Mouse (Mus musculus) monocyte, adult 2 months (primary cell): ENCODE measurements around the gene Atn1.
"Not testable (repeated sequence)": the region's sequence is repeated elsewhere in the genome, so short reads cannot be mapped to it uniquely, and the experiment has no call there.

ENCODE experiments used
- DNase-seq, 2 experiments: peaks; one replicate each; pipeline ENCODE4 v3.0.0; 2022; ENCODE audit warnings: low spot score in 2 of 2, low read depth in 1 of 2

Gene Atn1

DNA sequence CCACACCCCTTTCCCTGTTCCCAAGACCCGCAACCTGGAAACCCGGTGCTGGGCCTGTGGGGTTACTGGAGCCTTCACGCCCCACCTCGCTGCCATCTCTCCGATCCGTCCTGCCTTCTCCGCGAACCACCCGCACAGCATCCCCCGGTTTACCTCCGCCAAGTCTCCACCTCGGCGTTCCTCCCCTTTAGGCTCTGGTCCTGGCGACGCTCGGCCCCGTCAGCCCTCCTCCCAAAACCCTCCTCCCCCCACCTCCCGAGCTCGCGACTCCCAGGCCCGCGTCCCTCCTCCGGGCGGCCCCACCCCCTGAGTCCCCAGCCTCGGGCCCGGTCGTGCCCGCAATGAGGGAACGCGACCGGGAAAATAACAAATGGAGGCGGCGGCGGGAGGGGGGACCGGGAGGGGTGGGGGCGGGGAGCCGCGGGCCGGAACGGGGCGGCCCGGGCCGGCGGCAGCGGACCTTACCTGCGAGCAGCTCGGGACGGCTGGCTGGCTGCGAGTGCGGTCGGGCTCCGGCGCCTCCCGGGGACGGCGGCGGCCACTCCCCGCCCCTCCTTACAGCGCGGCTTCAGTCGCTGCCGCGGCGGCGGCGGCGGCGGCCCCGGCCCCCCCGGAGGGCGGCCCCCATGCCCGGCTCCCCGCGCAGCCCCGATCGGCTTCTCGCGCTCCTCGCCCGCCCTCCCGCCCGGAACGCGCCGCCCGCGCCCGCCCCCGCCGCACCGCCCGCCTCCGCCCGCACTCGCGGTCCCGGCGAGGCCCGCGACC lies at the start of gene Atn1, which contains the start of gene Gm45234:
Atn1 (minus strand) TSS at position 694 of the 765 bp plus-strand sequence.
Gm45234 (minus strand) TSS at position 191 of the 765 bp plus-strand sequence.
- no peak for DNase-seq

DNA sequence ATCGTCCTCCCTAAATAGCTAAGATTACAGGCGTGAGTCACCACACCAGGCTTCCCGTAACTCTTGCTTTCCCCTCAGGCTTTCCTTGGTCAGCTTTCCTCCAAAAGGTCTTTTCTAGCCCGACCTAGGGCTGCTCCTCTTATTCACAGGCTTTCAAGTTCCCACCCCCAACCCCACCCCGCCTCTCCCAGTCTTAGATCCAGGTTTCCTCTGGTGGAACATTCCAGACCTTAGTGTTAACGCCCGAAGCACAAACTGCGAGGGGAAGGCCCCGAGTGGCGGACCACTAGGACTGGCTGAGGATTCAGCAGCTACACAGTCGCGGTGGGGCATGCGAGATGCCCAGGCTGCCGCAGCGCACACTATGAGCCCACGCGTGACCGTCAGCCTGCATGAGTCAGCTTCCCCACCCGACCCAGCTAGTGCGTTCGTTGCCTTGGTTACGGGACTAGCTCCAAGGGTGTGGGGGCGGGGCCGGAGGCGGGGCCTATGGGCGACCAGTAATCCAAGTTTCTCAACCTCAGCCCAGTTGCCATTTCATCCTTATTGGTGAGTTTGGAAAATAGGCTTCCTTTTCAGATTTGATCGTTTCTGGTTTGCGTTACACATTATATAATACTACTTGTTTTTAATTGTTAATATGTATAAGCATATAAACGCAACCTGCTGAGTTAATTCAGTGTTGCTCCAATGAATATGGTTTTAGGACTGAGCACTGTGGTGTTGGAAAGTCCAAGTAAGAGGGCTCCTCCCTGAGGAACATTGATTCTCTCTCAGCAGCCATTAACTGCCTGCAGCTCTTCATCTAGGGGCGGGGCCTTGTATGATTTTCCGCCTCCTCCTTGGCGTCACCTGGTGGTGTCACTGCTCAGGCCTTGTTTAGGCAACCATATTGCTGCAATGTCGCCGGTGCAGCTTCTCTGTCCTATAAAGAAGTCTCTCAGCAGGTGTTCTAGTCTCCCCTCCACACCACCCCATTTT lies 49.3 kb upstream of the Atn1 start:
- peak; percentile 80 to 88 for DNase-seq

DNA sequence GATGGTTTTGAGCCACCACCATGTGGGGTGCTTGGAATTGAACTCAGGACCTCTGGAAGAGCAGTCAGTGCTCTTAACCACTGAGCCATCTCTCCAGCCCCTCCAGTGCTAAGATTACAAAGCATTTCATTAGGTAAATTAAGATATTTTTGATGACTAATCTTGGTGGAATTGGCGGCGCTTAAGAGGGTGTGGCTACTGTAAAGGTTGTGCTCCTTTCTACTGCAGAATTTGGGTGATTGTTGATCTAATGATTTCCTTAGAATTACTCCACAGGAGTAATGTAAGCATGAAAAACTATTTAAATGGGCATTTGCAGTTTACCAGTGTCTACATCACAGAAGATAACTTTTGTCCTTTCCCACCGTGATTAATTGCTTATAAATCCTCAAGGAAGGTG lies 48.0 kb upstream of the Atn1 start:
- no peak for DNase-seq

DNA sequence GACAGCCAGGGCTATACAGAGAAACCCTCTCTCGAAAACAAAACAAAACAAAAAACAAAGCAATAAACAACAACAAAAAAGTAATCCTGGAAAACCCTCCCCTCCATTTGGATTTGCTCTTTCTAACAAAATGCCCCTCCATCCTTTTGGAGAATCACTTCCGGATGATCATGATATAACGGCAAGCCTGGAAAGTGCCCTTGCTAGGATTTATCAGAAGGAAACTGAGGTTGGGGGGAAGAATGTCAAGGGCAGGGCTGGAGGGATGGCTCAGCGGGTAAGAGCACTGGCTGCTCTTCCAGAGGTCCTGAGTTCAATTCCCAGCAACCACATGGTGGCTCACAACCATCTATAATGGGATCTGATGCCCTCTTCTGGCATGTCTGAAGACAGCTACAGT lies 47.4 kb upstream of the Atn1 start:
- not testable (repeated sequence) for DNase-seq

DNA sequence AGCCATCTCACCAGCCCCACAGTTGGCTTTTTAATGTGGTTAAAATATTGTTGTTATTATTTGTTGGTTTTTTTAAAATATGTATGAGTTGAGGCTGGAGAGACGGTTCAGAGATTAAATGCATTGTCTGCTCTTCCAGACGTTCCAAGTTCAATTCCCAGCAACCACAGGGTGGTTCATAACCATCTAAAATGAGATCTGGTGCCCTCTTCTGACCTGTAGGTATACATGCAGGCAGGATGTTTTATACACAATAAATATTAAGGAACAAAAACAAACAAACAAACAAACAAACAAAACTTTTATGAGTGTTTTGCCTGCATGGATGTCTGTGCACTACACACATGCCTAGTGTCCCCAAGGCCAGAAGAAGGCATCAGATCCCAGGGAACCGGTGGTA lies 46.7 kb upstream of the Atn1 start:
- no peak for DNase-seq

DNA sequence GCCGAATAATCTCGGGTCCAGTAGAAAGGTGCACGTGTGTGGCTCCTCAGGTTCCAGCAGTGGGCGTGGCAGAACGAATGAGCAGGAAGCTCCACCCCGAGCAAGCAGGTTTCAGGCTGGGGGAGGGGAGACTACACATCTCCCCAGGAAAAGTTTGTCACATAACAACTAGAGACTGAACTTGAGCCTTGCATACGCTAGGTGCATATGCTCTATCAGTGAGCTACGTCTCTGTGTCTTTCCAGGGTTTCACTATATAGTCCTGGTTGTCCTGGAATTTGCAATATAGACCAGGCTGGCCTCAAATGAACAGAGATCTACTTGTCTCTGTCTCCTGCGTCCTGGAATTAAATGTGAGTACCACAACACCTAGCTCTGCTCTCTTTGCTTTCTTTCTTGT lies 46.1 kb upstream of the Atn1 start:
- not testable (repeated sequence) for DNase-seq

DNA sequence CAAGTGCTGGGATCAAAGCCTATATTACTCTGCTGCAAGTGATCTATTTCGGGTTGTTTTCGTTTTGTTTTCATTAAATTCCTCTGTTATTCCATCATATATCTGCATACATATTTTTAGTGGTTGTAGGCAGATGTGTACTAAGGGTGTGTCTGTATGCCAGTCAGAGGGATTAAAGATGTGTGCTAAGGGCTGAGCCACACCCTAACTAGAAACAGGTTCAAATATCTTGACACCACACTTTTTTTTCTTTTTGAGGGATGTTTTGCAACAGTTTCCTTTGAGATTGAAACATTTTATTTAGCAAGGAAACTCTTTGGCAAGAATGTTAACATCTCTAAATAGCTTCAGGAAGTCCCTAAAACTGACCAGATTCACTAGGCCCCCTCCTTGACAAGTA lies 39.9 kb upstream of the Atn1 start:
- no peak for DNase-seq

DNA sequence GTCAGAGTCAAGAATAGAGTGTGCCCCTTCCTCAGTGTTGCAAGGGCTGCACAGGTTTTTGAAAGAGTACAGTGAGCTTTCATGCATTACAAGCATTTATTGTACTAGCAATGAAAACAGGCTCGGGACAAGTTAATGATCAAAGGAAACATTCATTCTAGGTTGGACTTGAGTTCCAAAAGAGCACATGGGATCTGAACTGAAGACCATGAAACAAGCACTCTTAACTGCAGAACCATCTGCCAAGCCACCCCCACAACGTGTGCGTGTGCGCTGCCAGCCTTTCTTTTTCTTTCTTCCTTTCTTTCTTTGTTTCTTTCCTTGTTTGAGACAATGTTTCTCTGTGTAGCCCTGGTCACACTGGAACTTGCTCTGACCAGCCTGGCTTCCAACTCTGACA lies 39.5 kb upstream of the Atn1 start:
- no peak for DNase-seq

DNA sequence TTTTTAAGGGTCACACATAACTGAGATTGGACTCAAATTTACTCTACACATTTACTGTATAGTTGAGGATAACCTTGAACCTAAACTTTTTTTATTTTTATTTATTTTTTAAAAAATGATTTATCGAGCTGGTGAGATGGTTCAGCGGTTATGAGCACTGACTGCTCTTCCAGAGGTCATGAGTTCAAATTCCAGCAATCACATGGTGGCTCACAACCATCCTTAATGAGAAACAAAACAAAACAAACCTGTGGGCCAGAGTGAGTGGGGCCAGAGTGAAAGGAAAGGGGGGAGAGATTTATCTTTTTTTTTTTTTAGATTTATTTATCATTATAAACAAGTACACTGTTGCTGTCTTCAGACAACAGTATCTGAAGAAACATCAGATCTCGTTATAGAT lies 35.6 kb upstream of the Atn1 start:
- DNase-seq, result no peak

DNA sequence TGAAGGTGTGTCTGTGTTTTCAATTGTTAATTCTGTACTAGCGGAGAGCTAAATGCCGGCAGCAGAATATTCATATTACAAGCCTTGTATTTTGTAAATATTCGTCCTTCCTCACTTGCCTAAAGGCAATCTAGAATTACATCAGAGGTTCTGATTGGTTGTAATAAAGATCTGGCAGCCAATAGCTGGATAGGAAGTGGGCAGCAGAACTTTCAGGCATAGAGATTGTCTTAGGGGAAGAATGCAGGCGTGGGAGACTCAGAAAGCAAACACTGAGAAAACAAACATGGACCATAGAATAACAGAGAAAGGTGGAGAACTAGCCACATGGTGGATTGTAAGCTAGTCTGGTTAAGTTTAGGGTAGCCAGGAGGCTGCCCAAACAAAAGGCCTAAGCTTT lies 33.8 kb upstream of the Atn1 start:
- no peak for DNase-seq

DNA sequence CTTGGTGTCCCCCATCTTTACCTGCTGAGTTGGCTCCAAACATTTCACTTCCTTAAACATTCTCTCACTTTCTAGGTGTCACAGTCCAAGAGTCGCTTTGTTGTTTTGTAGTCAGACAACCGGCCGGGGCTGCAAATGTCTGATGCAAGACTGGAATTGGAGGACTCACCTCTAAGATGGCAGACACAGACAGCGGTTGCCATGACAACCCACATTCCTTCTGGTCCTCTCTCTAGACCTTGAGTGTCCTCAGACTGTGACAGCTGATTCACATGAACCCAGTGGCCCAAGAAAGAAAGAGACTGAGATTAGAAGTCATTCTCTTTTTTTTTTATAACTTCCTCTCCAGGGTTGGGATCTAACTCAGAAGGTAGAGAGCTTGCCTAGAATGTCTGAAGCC lies 33.2 kb upstream of the Atn1 start:
- DNase-seq, result no peak

DNA sequence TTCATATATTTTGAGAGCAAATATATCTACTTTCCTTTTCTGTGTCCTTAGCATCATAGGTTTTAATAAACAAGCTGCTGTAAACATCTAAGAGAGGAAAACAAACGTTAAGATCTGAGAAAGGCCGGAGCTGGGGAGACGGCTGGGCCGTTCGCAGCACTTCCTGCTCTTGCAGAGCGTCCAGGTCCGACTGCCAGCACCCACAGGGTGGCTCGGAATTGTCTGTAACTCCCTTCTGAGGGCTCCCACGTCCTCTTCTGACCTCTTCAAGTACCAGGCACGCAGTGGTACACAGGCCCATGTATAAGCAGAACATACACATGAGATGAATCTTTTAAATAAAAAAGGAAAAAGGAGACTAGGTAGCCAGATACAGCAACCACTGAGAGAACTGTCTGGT lies 31.4 kb upstream of the Atn1 start:
- no peak for DNase-seq

DNA sequence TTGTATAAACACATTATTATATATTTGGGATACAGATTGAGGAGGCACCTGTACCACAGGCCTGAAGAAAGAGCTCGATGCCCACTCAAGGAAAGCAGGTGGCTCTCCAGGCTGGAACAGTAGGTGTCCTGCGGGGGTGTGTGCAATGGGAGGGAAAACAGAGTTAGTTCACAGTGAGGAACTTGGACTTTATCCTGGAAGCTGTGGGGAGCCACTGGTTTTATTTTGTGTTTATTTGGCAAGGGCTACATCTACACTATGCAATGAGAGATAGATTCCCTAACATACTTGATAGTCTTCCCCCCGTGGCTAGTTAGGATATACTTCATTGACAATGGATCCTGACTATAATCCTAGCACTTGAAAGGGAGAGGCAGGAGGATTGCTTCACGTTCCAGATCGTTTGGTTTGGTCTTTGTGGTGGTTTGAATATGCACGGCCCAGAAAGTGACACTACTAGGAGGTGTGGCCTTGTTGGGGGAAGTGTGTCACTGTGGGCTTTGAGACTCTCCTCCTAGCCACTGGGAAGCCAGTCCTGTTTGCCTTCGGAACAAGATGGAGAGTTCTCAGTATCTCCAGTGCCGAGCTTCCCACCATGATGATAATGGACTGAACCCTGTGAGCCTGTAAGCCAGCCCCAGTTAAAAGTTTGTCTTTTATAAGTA lies 30.6 kb upstream of the Atn1 start:
- DNase-seq, result no peak

DNA sequence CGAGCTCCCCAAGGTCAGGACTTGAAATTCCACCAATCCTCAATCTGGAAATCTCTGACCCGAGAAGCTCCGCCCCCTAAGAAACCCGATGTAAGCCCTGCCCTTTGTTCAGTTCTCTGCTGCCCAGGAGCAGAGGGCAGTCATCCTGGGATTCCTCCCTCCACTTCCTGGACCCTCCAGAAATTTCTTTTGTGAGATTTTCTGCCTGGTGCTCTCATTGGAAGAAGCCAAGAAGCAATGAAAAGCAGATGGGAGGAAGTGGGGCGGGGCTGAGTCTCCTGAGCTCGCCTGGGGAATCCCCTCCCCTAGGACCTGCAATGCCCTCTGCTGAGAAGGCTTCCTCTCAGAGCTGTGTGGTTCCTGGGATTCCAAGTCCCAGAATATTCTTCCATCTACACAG lies 26.1 kb upstream of the Atn1 start:
- no peak for DNase-seq

DNA sequence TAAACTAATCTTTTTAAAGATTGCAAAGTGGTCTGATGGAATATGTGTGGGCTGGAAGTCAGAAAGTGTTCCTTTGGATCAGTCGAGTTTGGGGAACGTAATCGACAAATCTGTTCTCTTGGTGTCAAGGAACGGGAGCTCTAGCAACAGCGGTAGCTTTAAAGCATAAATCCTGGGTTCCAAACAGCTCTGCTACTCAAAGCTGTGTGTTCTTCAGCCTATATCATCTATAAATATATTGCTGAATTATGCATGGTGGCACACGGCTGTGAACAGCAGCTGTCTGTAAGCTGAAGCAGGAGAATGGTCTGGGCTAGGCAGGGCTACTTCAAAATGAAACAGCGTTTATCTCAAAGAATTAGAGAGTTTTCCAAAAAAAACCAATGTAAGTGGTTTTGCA lies 24.6 kb upstream of the Atn1 start:
- DNase-seq, result no peak

DNA sequence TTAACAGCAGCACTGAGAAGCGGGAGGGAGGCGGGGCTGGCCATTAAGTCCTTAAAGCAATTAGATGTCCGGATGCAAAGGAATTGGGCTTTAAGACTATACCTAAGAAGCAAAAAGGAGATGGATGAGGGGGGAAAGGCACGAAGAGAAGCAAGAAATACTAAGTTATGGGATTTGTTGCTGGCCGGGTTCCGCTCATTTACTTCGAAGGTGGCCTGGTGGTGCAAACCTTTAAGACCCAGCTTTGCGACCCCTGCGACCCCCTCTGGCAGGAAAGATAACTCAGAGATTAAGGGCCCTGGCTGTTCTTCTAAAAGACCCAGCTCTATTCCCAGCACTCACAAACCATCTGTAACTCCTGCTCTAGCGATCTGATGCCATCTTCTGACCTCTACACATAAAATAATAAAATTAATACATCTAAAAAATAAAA lies 23.7 kb upstream of the Atn1 start:
- no peak for DNase-seq

DNA sequence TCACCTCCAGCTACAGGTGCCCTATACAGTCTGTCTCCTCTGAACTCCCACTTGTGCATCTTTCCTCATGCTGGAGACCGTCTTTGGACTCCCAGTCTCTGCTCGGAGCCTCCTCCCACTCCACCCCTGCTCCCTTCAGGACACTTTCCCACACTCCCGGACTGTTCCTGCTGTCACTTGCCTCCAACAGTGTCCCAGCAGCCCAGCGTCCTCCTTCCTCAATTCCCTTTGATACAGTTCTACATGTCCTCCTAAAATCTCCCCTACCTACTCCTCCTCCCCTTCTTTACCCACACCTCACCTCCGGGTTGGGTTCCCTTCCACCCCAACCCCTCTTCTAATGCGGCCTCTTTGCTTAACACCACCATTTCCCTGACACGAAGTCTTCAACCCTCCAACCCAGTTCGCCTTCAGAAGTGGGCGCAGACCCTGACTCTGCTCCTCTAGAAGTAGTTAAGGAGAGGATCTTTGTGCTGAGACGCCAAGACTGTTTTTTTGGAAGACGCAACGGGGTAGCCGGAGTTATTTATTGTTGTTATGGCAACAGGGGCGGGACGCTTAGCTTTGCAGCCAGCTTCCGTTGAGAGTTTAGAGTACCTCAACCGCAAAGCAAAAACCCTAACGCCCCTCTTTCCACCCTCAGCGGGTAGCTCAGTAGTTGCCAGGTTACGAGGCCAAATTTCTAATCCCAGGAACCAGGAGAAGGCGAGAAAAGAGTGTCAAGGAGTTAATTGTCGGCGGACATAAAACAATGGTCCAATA lies 23.1 kb upstream of the Atn1 start, which contains the start of gene Lrrc23:
Lrrc23 (minus strand) TSS at position 506 of the 762 bp plus-strand sequence.
- no peak for DNase-seq

DNA sequence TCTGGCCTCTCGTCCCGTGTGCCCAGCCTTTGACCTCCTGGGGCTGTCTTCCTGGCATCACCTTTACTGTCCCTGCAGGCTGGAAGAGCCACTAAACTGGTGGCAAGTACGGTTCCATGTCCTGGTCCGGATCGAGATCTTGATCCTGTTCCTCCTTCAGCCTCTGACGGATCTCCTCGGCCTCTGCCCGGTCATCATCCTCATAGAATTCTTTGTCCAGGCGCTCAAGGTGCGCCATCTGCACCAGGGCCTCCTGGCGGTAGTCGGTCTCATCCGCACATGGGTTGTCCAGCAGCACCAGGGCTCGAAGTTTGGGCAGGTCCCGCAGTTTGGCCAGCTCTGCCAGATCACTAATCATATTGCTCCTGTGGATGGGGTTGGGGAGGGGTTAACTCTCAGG lies 14.2 kb upstream of the Atn1 start:
- no peak for DNase-seq

DNA sequence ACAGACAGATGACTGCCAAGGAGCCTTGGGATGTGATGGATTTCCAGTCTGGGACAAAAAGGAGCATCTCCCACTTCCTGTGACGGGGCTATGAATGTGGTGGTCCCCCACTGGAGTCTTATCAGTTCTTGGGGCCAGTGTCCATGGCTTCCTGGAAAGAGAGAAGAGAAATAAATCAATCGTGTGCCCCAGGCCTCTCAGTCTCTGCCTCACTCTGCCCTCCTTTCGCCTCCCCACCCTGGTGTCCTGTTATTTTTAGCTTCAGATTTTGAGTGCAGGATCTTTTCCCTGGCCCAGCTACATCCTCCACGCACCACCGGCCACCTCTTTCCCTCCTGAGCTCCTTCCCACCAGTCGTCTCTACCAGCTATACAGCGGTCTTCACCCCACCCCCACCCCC lies 13.7 kb upstream of the Atn1 start:
- no peak for DNase-seq

DNA sequence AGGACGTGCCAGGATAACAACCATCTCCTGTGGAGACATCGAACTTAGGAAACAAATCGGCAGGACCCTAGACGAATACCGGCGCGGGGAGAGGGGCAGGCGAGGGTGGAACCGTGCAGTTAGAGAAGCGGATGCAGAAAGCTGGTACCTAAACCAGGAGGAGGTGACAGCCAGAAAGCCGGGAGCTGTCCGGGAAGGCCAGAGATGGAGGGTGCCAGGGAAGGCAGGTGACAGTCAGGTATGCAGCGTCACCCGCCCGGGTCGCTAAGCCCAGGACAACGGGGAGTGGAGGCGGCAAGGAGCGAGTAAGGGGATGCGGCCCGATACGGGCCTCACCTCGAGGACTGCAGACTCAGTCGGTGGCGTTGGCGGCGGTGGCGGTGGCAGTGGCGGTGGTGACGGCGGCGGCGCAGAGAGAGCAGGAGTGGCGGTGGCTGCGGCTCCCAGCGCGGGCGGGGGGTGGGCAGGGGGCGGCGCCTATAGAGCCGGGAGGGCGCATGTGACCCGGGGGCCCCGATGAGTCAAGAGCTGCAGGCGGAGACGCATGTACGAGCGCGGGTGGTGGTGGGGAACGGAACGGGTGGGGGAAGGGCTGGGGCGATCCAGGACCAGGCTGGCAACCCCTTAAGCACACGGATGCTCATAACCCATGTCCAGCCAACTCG lies 12.9 kb upstream of the Atn1 start, which contains the start of gene Eno2:
Eno2 (minus strand) TSS at position 573 of the 665 bp plus-strand sequence.
- no peak for DNase-seq
